8 mouse cellular contexts compared by ENCODE assay signal in genomic region chr13:83730713-83731480, GRCm38 (mm10).
DNase-seq lines count a peak whose midpoint lies in the region; ATAC-seq and TF ChIP-seq lines count a peak whose summit lies in the region.

No protein-coding gene starts in this region.

- peak overlapping the region; percentile 27; the same call in 1 of the 2 replicates for H3K27ac ChIP-seq in lung, embryonic 14.5 days (ENCODE audit: low read depth)
- H3K27ac ChIP-seq in brown adipose tissue, adult 24 weeks (replicated peaks; ENCODE audit: low read depth, low read length) = no peak overlapping the region
- peak overlapping the region; percentile 100 for H3K27ac ChIP-seq in forebrain, embryonic 13.5 days
- peak overlapping the region; percentile 86 for H3K27ac ChIP-seq in kidney, adult 2 months (ENCODE audit: insufficient read depth, low read depth, low read length)
- no peak overlapping the region for H3K27ac ChIP-seq in liver, embryonic 11.5 days (ENCODE audit: low read depth, low read length)
- H3K27ac ChIP-seq in olfactory bulb, adult 2 months (ENCODE audit: insufficient read depth, low read depth, low read length) = peak overlapping the region; percentile 99

- no peaks in the 10 kb centered on the region for H3K4me1 ChIP-seq in lung, embryonic 14.5 days (ENCODE audit: insufficient read depth)
- no peaks in the 10 kb centered on the region; the same call in 1 of the 2 replicates for H3K4me1 ChIP-seq in brown adipose tissue, adult 24 weeks (ENCODE audit: control insufficient read depth, insufficient read depth, insufficient read length, low read length)
- H3K4me1 ChIP-seq in forebrain, embryonic 13.5 days = no peaks in the 10 kb centered on the region
- H3K4me1 ChIP-seq in kidney, adult 2 months (ENCODE audit: control insufficient read depth, insufficient read depth, low read length) = peaks cover 5% of the 10 kb centered on the region; the same call in 1 of the 2 replicates
- no peaks in the 10 kb centered on the region for H3K4me1 ChIP-seq in liver, embryonic 11.5 days (replicated peaks; ENCODE audit: control insufficient read depth, insufficient read depth, low read length)
- no peaks in the 10 kb centered on the region for H3K4me1 ChIP-seq in olfactory bulb, adult 2 months (ENCODE audit: control insufficient read depth, insufficient read depth, low read length)

- under 1% methylated on average over 83 of the region's 91 CpGs for WGBS in lung, embryonic 14.5 days
- WGBS in forebrain, embryonic 13.5 days = under 1% methylated on average over 67 of the region's 91 CpGs
- WGBS in kidney, adult 2 months = under 1% methylated on average over 84 of the region's 91 CpGs
- WGBS in liver, embryonic 11.5 days = under 1% methylated on average over 86 of the region's 91 CpGs
- WGBS in olfactory bulb, adult 2 months = under 1% methylated on average over 91 of the region's 91 CpGs

- peak overlapping the region; percentile 89 for H3K4me2 ChIP-seq in lung, embryonic 14.5 days
- H3K4me2 ChIP-seq in forebrain, embryonic 13.5 days = peak overlapping the region; percentile 87
- peak overlapping the region; percentile 86 for H3K4me2 ChIP-seq in liver, embryonic 11.5 days

- no peak for TF ChIP-seq POLR2A in kidney, adult 2 months (IDR thresholded peaks at IDR 0.05; ENCODE audit: low read depth, low read length)
- peak; percentile 44 for TF ChIP-seq POLR2A in olfactory bulb, adult 2 months (IDR thresholded peaks at IDR 0.05; ENCODE audit: insufficient read depth, low read depth, low read length)

- H3K4me3 ChIP-seq in lung, embryonic 14.5 days (ENCODE audit: low read depth, low read length) = peak overlapping the region; percentile 55
- peak overlapping the region; percentile 57 for H3K4me3 ChIP-seq in brown adipose tissue, adult 24 weeks (ENCODE audit: insufficient read depth, low read depth, low read length)
- peak overlapping the region; percentile 90 for H3K4me3 ChIP-seq in forebrain, embryonic 13.5 days
- peak overlapping the region; percentile 51 for H3K4me3 ChIP-seq in kidney, adult 2 months (ENCODE audit: insufficient read depth, low read depth, low read length)
- peak overlapping the region; percentile 63 for H3K4me3 ChIP-seq in liver, embryonic 11.5 days (ENCODE audit: low read depth, low read length)
- H3K4me3 ChIP-seq in olfactory bulb, adult 2 months (ENCODE audit: insufficient read depth, low read depth, low read length) = peak overlapping the region; percentile 84

- H3K9ac ChIP-seq in lung, embryonic 14.5 days = peak overlapping the region; percentile 60
- peak overlapping the region; percentile 100 for H3K9ac ChIP-seq in forebrain, embryonic 13.5 days
- peak overlapping the region; percentile 56 for H3K9ac ChIP-seq in liver, embryonic 11.5 days (ENCODE audit: low read depth, low read length)

- TF ChIP-seq CTCF in lung, embryonic 14.5 days (IDR thresholded peaks at IDR 0.05; ENCODE audit: low read depth) = no peak
- TF ChIP-seq CTCF in kidney, adult 2 months (conservative IDR thresholded peaks at IDR 0.05; ENCODE audit: insufficient read depth, insufficient read length, low read depth, low read length) = no peak
- TF ChIP-seq CTCF in olfactory bulb, adult 2 months (IDR thresholded peaks at IDR 0.05; ENCODE audit: insufficient read depth, low read depth, low read length) = no peak

- ATAC-seq in lung, embryonic 14.5 days (ENCODE audit: insufficient read depth) = peak; percentile 88
- peak; percentile 65 for ATAC-seq in forebrain, embryonic 13.5 days
- peak; percentile 74 for ATAC-seq in liver, embryonic 11.5 days (replicated peaks; ENCODE audit: low FRiP score)

- H3K27me3 ChIP-seq in lung, embryonic 14.5 days (ENCODE audit: insufficient read depth, low read length) = peaks cover 91% of the 10 kb centered on the region
- no peaks in the 10 kb centered on the region for H3K27me3 ChIP-seq in forebrain, embryonic 13.5 days
- H3K27me3 ChIP-seq in kidney, adult 2 months (replicated peaks; ENCODE audit: control insufficient read depth, insufficient read depth, low read length) = peaks cover 24% of the 10 kb centered on the region
- H3K27me3 ChIP-seq in liver, embryonic 11.5 days (replicated peaks; ENCODE audit: control insufficient read depth, insufficient read depth, low read length) = peaks cover 86% of the 10 kb centered on the region

- DNase-seq in lung, embryonic 14.5 days = peak; percentile 84
- no peak for DNase-seq in lung, postnatal 36 days
- DNase-seq in kidney, adult 2 months = peak; percentile 50
- DNase-seq in liver, embryonic 11.5 days (ENCODE audit: low spot score) = no peak
- DNase-seq in spleen, adult 18-20 months = no peak

- no peaks in the 10 kb centered on the region for H3K9me3 ChIP-seq in lung, embryonic 14.5 days (ENCODE audit: low read depth, low read length)
- no peaks in the 10 kb centered on the region for H3K9me3 ChIP-seq in forebrain, embryonic 13.5 days (replicated peaks)
- no peaks in the 10 kb centered on the region for H3K9me3 ChIP-seq in liver, embryonic 11.5 days (ENCODE audit: control insufficient read depth, low read length)

- H3K36me3 ChIP-seq in lung, embryonic 14.5 days (ENCODE audit: insufficient read depth) = no peaks in the 10 kb centered on the region
- peaks cover 28% of the 10 kb centered on the region for H3K36me3 ChIP-seq in forebrain, embryonic 13.5 days (ENCODE audit: poor library complexity, severe bottlenecking)
- H3K36me3 ChIP-seq in kidney, adult 2 months (ENCODE audit: control insufficient read depth, insufficient read depth, low read length) = no peaks in the 10 kb centered on the region
- no peaks in the 10 kb centered on the region for H3K36me3 ChIP-seq in liver, embryonic 11.5 days (ENCODE audit: control insufficient read depth, insufficient read depth, low read length)

Comparison
In these comparisons a context has a peak if more than half of its experiments do, and no peak if none do; other contexts are left out.
1. DNase-seq: peak in lung, embryonic 14.5 days (single experiment) and kidney, adult 2 months (single experiment); none in lung, postnatal 36 days (single experiment), liver, embryonic 11.5 days (single experiment) and spleen, adult 18-20 months (0 of 2).
2. H3K27ac ChIP-seq: peak in lung, embryonic 14.5 days (single experiment), forebrain, embryonic 13.5 days (single experiment), kidney, adult 2 months (single experiment) and olfactory bulb, adult 2 months (single experiment); none in brown adipose tissue, adult 24 weeks (single experiment) and liver, embryonic 11.5 days (single experiment).
3. Peak in every context shown above with its lines, with median percentiles within 50 percentile points of each other: ATAC-seq, H3K4me2 ChIP-seq, H3K4me3 ChIP-seq and H3K9ac ChIP-seq.